Mouse (Mus musculus) lung, adult 18-20 months (tissue): ENCODE results near the gene Rpl24.
"Not testable (repeated sequence)": the region's sequence is repeated elsewhere in the genome, so short reads cannot be mapped to it uniquely, and the experiment has no call there.

Source experiments
- DNase-seq, 2 experiments: peaks; one replicate each; pipeline ENCODE4 v3.0.0; 2022; ENCODE audit warnings: mixed read lengths in 2 of 2

Rpl24 gene

DNA sequence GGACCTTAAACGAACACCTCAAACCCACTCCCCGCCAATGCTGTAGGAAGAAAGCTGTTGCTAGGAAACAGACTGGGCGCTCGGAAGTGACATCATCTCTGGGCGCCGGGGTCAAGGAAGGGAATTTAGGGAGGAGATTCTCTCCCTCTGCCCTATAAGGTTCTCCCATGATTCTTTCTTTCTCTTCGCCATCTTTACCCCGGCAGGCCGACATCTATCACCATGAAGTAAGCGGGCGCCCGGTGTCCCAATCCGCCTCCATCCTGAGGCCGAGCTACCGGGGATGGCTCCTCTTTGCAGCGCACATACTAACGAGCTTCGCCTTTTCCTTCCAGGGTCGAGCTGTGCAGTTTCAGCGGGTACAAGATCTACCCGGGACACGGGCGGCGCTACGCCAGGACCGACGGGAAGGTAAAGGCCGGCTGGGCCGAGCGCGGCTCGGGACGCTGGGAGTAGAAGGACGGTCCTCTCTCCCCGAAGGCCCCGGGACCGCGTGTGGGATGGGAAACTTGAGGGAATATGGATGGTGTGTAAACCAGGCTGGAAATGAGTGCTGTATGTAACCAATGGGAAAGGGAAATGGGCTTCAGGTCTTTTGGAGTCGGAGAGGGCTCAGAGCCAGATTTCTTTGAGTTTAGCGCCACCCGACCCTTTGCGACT, at the start of gene Rpl24:
Gene Rpl24 (plus strand): TSS at position 64 of the 660 bp plus-strand sequence.
- DNase-seq: peak; percentile 95 to 96

DNA sequence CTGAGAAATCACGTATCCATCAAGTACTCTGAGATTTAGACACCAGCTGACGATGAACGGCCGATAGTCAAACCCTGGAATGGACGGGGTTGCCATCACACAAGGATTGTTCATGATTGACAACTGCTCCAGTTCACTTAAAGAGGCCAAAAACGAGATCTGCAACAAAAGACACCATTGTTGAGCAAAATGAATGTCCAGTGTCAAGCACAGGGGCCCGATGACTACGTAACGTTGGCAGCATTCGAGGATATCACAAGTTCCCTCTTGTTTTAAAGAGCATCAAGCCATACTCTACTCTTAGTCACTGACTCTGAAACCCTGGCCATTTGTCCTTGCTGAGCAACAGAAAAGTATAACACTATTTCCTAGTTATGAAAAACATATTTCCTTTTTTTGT, 44.0 kb upstream of the Rpl24 start:
- no peak for DNase-seq

DNA sequence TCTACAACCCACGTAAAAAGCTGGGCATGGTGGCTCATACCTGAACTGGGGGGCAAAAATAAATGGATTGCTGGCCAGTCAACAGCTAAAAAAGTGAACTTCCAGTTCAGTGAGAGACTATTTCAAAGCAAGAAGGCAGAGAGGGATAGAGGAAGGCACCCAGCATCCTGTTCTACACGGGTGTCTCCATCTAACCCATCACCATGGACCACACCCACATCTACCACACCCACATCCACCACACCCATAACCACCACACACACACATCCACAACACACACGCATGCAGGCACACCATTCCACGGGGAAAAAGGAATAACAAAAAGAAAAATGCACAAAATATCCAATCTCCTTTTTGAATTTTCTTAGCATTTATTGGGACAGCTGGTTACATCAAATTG, 42.1 kb upstream of the Rpl24 start:
- no peak for DNase-seq

DNA sequence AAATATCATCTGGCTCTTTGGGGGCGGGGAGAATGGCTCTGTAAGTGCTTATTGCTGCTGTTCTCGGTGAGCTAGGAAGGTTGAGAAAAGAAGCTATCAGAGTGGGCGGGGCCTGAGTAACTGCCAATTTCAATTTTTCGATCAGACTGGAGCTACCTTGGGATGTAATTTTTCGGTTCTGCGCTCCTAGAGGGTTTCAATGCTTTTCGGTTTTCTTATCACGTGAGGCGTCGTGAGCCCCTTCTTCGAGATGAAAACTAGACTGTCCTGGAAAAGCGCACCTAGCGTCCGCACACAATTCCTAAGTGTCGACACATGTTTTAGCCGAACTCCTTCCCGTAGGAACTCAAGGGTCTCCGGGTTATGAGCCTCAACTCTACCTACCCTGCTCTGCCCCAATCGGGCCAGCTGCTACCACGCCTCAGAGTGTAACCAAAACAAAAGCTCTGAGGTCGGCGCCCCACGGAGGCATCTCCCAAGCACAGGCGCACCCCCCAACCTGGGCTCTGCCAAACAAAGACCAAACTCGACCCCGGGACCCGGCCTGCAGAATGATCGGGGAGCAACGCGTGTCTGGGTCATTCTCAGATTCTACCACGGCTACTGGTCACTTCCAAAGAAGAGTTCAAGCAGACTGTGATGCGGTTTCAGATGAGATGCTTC, 32.3 kb upstream of the Rpl24 start:
- peak; percentile 20 to 35 for DNase-seq

DNA sequence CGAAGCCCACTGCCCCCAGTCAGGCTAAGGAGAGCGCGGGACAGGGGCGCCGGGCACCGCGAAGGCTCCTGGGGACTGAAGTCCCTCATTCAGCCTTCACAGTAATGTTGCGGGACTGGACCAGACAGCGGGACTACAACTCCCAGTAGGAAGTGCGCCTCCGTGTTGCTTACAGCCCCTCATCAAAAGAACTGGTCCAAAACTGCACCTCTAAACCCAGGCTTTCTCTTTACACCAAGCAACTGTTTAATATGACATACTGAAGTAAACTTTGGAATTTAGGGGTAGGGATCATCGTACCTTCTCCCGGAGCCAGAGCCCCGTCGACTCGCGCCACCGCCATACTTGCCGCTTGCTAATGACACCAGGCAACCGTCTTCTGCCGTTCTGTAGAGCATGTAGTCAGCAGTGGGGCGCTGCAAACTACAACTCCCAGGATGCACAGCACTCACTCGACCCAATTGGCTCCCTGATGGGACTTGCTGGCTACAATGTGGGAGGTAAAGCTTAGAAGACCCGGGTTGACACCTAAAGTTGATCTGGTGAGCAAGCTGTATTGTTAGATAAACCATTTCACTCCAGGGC, 31.5 kb upstream of the Rpl24 start, which contains the start of gene Cep97:
Gene Cep97 (minus strand): TSS at position 403 of the 585 bp plus-strand sequence.
- DNase-seq: peak; percentile 94 to 95

DNA sequence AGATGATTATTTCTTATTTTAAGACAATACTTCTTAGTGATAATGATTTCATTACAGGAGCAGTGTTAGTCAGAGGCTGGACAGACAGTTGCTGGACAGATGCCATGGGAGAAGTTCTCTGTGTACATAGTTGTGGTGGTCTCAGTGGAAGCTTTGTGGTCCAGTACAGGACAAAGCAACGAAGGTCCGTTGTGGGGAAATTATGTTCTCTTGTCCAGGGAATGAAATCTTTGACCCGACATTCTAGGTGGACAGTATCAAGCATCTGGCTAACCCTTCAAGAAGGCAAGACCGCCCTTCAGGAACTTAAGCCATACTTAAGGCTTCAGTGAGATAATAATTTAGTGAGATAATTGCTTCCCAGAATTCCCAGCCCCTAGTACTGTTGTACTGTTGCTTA, 27.3 kb upstream of the Rpl24 start:
- DNase-seq: no peak

DNA sequence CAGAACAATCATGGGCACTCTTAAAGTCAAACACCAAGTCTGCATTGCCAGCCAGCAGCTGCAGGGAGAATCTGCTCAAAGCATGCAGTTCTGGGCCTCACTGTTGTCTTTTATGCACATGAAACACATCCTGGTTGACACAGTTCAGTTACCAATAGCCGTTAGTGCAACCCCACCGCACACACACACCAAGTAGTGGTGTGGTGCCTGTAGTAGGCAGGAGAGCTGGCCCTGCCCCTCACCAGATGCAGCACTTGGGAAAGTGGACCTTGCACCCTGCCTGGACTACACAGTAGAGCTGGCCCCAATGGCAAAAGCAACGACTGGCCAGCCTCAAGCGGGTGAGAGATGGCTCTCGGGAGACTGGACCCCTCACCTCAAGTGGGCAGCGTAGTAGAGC, 26.4 kb upstream of the Rpl24 start:
- DNase-seq: no peak

DNA sequence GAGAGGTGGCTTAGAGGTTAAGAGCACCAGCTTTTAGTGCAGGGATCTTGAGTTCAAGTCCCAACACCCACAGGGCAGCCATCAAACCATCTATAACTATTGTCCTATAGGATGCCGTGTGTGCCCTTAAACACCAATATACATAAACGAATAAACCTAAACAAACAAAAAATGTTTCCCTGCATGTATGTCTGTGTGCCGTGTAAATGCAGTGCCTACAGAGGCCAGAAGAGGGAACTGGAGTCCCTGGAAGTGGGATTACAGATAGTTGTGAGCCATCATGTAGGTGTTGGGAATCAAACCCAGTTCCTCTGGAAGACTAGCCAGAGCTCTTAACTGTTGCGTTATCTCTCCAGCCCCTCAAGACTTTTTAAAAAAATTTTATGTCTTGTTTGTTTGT, 25.3 kb upstream of the Rpl24 start:
- DNase-seq: no peak

DNA sequence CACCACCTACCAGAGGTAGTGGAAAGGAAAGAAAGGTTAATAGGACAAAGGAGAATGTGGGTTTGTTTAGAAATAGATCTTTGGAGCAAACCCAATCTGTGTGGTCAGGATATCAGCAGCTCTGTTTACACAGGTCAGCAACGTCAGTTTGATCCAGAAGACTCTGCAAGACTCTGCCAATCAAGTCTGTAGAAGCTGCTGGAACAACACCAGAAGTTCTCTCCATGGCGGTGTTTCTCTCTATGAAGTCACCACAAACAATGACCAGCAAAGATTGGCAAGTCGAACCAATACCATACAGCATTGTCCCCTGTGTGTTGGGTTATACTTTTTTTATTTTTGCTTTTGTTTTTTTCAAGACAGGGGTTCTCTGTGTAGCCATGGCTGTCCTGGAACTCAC, 18.8 kb upstream of the Rpl24 start:
- DNase-seq: no peak

DNA sequence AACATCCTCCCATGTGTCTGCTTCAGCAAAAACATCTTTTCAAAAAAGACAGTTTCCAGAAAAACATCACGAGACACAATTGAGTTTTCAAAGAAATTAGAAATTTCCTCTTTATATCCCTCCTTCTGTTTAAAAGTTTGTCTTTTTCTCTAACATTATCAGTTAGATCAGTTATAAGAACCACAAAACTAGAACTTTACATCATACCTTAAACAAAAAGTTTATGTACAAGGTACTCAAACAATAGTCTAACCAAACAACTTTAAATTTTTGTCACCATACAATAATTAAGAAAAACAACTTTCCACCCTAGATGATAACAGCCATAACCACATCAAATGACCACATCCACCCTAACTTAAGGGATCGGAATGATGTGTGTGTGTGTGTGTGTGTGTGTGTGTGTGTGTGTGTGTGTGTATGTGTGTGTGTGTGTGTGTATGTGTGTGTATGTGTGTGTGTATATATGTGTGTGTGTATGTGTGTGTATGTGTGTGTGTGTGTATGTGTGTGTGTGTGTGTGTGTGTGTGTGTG, 18.1 kb upstream of the Rpl24 start:
- not testable (repeated sequence) for DNase-seq

DNA sequence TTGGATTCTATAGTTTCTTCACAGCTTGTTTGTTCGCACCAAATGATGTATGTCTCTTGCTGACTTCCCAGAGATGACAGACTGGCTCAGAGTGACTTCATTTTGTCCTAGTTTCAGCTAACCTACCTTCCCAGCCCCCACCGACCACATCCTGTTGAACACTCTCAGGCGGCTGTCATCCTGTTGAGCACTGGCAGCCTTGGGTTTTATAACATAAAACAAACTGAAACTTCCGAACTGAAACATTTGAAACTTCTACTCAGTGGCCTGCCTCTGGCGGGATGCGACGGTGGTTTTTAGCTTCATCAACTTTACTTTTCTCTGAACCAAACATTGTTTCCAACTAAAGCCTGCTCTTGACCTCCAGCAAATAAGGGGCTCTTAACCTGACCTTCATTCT, 17.1 kb upstream of the Rpl24 start:
- peak; percentile 34 to 51 for DNase-seq

DNA sequence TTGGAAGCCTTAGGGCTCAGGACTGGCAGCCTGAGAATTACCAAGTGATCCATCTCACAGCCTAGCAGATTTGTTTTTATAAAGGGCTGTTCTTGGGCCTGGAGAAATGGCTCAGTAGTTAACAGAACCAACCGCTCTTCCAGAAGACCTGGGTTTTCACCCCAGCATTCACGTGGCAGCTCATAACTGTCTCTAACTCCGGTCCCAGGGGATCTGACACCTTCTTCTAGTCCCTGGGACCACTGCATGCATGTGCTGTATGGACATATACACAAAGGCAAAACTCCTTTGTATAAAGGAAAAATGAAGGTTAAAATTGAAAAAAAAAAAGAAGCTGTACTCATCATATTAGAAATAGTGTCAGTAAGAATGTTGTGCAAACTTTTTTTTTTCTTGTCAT, 15.6 kb upstream of the Rpl24 start:
- no peak for DNase-seq

DNA sequence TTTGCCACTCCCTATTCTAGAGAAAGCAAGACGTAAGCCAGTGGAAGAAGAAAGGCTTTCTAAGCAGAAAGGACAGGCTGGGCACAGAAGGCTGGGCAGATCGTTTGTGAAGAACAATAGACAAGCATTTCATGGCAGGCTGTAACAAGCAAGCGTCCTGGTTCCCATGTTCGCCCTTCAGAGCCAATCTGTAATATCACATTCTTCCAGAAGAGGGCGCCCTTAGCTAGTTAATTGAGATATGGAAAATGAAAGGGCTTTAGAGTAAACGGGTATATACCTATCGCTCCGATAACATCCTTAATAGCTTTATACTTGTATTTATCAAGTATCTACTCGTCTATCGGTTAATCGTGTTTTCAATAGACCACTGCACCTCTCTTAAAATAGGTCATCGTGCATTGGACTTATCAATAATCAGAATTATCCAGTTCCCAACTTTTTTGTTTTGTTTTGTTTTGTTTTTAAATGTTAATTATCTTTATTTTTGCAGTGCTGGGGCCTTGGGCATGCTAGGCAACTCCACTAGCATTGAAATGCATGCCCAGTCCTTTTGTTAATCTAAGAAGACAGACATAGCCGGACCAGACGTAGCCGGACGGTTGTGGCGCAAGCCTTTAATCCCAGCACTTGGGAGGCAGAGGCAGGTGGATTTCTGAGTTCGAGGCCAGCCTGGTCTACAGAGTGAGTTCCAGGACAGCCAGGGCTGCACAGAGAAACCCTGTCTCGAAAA, 15.0 kb upstream of the Rpl24 start:
- peak; percentile 60 to 80 for DNase-seq

DNA sequence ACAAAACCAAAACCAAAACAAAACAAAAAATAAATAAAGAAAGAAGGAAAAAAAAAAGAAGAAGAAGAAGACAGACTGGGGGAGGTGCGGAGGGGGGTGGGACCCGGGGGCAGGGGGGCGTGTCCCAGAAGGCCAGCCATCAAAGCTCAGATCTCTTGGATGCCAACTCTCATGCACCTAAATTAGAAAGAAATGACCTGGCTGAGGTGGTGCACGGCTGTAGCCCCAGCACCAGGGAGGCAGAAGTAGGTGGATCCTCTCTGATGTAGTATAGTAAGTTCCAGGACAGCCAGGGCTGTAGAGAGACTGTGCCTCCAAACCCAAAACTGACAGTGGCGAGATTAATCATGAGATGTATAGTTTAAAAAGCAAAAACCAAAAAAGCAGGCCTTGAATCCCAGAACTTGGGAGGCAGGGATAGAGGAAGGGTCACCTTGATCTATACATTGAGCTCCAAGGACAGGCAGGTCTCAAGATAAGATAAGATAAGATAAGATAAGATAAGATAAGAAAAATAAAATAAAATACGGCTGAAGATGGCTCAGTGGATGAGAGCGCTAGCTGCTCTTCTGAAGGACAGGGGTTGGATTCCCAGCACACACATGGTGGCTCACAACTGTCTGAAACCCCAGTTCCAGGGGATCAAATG, 14.3 kb upstream of the Rpl24 start:
- DNase-seq: no peak

DNA sequence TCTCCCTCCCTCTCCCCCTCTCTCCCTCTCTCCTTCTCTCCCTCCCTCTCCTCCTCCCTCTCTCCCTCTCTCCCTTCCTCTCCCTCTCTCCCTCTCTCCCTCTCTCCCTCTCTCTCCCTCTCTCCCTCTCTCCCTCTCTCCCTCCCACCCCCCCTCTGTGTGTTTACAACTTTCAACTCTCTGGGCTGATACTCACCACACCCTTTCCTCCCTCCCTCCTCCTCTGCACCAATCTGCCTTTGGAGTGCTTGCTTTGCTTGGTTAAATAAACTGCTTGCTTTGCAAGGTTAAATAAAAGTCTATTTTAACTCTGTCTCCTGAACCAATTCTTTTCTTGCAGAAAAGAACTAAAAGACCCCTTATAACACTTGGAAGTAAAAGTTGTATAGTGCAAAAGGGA, 13.3 kb upstream of the Rpl24 start:
- peak; percentile 53 to 58 for DNase-seq

DNA sequence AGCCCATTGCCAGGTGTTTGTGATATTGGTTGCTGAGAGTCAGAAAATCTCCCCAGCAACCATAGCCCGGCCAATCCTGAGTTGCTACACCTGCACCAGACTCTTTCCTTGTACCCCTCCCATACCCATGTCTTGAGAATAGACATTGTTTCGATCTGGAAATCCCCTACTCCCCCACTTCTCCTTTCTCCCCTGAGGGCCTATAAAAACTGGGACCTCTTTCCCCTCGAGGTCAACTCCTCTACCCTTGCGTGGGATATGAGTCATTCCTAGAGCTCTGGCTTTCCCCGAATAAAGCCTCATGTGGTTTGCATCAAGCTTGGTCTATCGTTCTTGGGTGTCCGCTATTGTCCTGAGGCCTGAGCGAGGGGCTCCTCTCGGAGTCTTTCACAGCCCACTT, 11.9 kb upstream of the Rpl24 start:
- not testable (repeated sequence) for DNase-seq

DNA sequence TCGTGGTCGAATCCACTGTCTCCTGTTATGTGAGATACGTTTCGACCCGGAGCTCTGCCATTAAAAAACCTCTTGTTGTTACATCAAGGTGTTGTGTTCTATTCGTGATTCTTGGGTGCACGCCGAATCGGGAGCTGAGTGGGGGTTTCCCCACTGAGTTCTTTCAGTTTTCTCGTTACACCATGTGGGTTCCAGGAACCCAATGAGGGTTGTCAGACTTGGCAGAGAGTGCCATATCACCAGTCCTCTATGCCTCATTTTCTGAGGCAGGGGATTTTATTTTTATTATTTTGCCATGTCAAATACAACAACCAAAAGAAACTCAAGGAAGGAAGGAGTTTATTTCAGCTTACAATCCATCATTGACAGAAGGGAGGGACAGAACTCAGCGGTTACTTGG, 3.0 kb upstream of the Rpl24 start:
- not testable (repeated sequence) for DNase-seq

DNA sequence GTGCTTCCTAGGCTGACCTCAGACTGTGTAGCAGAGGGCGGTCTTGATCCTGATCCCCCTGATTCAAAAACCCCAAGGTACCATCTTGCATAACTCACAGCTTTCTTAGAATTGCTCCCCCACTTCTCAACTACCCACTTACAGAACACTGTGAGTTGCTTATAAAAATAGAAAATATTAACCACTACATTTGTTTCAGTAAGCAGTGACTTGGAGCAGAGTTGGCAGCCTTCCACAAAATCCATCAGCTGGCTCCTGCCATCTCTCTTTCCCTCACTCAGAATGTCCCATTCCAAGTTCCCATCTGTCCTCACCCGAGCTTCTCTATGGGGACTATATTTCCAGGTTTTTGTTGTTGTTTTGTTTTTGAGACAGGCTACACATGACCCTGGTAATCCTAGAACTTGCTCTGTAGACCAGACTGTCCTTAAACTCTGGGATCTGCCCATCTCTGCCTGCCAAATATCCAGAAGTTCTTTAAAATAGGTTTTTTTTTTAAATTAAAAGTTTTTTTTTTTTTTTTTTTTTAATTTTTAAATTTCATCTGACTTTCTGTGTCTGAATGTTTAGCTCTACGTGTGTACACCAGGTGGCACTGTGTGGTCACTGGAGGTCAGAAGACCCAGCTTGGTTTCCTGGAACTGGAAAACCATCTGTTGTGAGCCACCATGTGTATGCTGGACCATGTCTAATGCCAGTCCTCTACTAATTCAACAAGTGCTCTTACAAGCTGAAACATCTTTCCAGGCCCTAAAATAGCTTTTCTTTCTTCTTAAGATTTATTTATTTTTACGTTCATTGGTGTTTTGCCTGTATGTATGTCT, 1.7 kb upstream of the Rpl24 start:
- peak; percentile 28 to 58 for DNase-seq

DNA sequence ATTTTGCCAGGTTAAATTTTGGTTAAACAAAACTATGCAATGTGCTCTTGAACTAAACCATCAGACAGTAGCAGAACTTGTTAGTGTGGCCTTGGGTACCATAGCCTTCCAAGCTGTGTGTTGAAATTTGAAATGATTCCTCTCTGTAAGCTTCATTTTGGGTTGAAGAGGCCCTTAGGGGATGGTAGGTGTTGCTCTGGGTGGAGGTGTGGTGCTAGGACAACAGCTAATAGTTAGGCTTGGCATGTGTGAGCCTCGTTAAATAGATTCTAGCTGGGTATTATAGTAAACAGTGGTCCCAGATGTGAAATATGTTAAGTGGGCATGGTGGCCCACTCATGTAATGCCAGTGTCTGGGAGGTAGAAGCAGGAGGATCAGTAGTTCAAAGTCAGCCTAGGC, 1.1 kb downstream of the Rpl24 start:
- DNase-seq: no peak

DNA sequence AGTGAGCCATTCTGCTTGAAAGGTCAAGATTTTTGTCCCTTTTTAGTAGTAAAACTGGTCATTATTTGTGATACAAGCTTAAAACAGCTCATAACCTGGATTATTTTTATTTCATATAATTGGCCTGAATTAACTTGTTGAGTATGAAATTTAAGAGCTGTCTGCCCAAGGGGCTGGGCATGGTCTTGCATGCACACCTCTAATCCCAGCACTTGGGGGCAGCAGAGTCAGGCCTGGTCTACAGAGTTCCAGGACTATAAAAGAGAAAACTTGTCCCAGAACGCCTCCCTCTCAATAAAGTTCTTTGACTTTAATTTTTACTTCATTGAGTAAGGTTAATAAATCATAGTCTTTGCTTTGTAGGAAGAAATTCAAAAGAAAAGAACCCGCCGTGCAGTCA, 3.1 kb downstream of the Rpl24 start:
- peak; percentile 25 to 26 for DNase-seq

DNA sequence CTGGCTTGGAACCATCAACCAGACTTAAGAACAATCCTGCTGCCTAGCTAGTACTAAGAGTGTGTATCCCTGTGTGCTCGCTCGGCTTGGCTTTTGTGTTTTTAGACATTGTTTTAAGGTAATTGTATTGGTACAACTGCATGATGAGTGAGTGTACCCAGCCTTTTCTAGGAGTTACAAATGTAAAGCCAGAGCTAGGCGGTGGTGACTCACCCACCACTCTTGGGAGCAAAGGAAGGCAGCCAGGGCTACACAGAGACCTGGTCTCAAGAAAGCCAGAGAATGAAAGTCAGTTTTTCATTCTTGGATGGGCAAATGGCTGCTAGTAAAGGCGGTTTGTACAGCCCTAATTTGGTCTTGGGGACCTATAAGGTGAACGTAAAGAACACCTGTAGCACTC, 4.3 kb downstream of the Rpl24 start:
- DNase-seq: no peak
